Mouse (Mus musculus) myocyte (in vitro differentiated cells): ENCODE results near the gene Fbxo33. TPM values are rescaled to one million over a fixed set of nuclear protein-coding genes. Genes with fewer than 3 reads are reported as not detected.

Source experiments
- H3K27me3 ChIP-seq: one replicate; pipeline ENCODE4 v1.6.1; 2011; ENCODE audit not compliant: control insufficient read depth, insufficient read depth, insufficient read length
- H3K36me3 ChIP-seq: one replicate; pipeline ENCODE4 v1.6.1; 2011; ENCODE audit not compliant: control insufficient read depth, insufficient read depth
- H3K4me2 ChIP-seq: one replicate; pipeline ENCODE4 v1.6.1; 2011; ENCODE audit warnings: low read depth, control low read depth
- H3K4me3 ChIP-seq: one replicate; pipeline ENCODE4 v1.5.1; 2011; ENCODE audit warnings: mild to moderate bottlenecking, control low read depth, moderate library complexity
- H3K79me2 ChIP-seq: one replicate; pipeline ENCODE4 v1.6.1; 2011; ENCODE audit not compliant: control insufficient read depth, insufficient read depth
- H3ac ChIP-seq: one replicate; pipeline ENCODE4 v1.6.1; 2011; ENCODE audit not compliant: control insufficient read depth, insufficient read length
- CEBPB ChIP-seq: IDR thresholded peaks from 2 replicates; pipeline ENCODE4 v1.6.1; 2011; ENCODE audit warnings: mild to moderate bottlenecking, moderate library complexity; ENCODE audit not compliant: poor library complexity, insufficient read depth, severe bottlenecking
- E2F4 ChIP-seq: IDR thresholded peaks from one replicate; pipeline ENCODE4 v1.6.1; 2011; ENCODE audit warnings: mild to moderate bottlenecking, control low read depth, moderate library complexity; ENCODE audit not compliant: insufficient read depth
- MAX ChIP-seq: IDR thresholded peaks from one replicate; pipeline ENCODE4 v1.6.1; 2011; ENCODE audit warnings: low read depth, mild to moderate bottlenecking, control low read depth
- MYOD1 ChIP-seq, 3 experiments: IDR thresholded peaks; one replicate each; pipeline ENCODE4 v1.6.1; 2011; ENCODE audit warnings: control low read depth in 2 of 3, low read depth in 2 of 3, mild to moderate bottlenecking in 2 of 3, moderate library complexity in 1 of 3; ENCODE audit not compliant: insufficient read length in 2 of 3, control insufficient read depth in 1 of 3
- MYOG ChIP-seq, 3 experiments: IDR thresholded peaks; one replicate each; pipeline ENCODE4 v1.6.1; 2011; ENCODE audit warnings: control low read depth in 2 of 3, low read depth in 2 of 3, mild to moderate bottlenecking in 2 of 3; ENCODE audit not compliant: insufficient read length in 2 of 3, control insufficient read depth in 1 of 3, insufficient read depth in 1 of 3
- POLR2A ChIP-seq: IDR thresholded peaks from one replicate; pipeline ENCODE4 v1.6.1; 2011; ENCODE audit warnings: low read depth, mild to moderate bottlenecking, control low read depth, moderate library complexity; ENCODE audit not compliant: insufficient read length
- POLR2AphosphoS2 ChIP-seq: IDR thresholded peaks from one replicate; pipeline ENCODE4 v1.6.1; 2011; ENCODE audit warnings: low read depth, control low read depth; ENCODE audit not compliant: insufficient read length
- REST ChIP-seq: IDR thresholded peaks from one replicate; pipeline ENCODE4 v1.6.1; 2011; ENCODE audit warnings: mild to moderate bottlenecking, control low read depth, moderate library complexity; ENCODE audit not compliant: insufficient read depth, insufficient read length
- SRF ChIP-seq: IDR thresholded peaks from one replicate; pipeline ENCODE4 v1.6.1; 2011; ENCODE audit warnings: low read depth; ENCODE audit not compliant: control insufficient read depth, insufficient read length
- TCF12 ChIP-seq: IDR thresholded peaks from one replicate; pipeline ENCODE4 v1.6.1; 2011; ENCODE audit warnings: mild to moderate bottlenecking, control low read depth; ENCODE audit not compliant: poor library complexity, insufficient read depth, severe bottlenecking
- TCF3 ChIP-seq: IDR thresholded peaks from one replicate; pipeline ENCODE4 v1.6.1; 2011; ENCODE audit warnings: low read depth, control low read depth; ENCODE audit not compliant: insufficient read length
- USF1 ChIP-seq: IDR thresholded peaks from one replicate; pipeline ENCODE4 v1.6.1; 2011; ENCODE audit warnings: low read depth, mild to moderate bottlenecking, control low read depth, moderate library complexity
- polyA plus RNA-seq: library from polyadenylated mRNA; unstranded; fragments of >200 nt; fragmentation: generic; extraction: Trizol; gene quantifications from one replicate; pipeline ENCODE4 v1.2.1, GENCODE M21; 2012; ENCODE audit warnings: missing spikeins

Fbxo33 gene
- polyA plus RNA-seq, 1 experiment: 2.7 TPM

DNA sequence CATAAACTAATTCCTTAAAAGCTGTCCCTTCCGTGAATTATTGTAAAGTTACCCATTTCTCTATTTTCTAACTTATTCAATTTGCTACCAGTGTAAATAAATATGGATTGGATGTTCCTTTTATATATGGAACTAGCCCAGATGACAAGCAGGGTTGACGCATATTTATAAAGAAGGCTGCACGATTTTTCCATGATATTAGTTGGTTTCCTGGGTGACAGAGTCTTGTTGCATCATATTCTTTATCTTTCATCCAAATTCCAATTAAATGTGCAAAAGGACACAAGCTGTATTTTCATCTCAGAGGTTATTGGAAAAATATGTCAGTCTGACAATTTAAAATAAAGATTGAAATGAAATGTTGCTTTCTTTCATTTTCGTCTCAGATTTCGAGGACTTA is 18.9 kb upstream of the Fbxo33 start:
- Histone ChIP-seq H3K4me2 (no peak overlapping the region), H3ac (no peak overlapping the region), H3K4me3 (no peak overlapping the region), H3K79me2 (no peaks in the 10 kb centered on the region), H3K27me3 (no peaks in the 10 kb centered on the region), H3K36me3 (no peaks in the 10 kb centered on the region)
- no peak for TF ChIP-seq MAX
- no peak for TF ChIP-seq USF1
- TF ChIP-seq MYOG (IDR thresholded peaks at IDR 0.05; ENCODE audit: control insufficient read depth in 1 of 3, insufficient read depth in 1 of 3, insufficient read length in 2 of 3, low read depth in 2 of 3): no peak
- no peak for TF ChIP-seq TCF3
- TF ChIP-seq CEBPB: no peak
- no peak for TF ChIP-seq POLR2A
- no peak for TF ChIP-seq SRF
- TF ChIP-seq MYOD1 (IDR thresholded peaks at IDR 0.05; ENCODE audit: control insufficient read depth in 1 of 3, insufficient read length in 2 of 3, low read depth in 2 of 3): no peak
- no peak for TF ChIP-seq REST
- TF ChIP-seq E2F4: no peak
- no peak for TF ChIP-seq TCF12
- TF ChIP-seq POLR2AphosphoS2: no peak

DNA sequence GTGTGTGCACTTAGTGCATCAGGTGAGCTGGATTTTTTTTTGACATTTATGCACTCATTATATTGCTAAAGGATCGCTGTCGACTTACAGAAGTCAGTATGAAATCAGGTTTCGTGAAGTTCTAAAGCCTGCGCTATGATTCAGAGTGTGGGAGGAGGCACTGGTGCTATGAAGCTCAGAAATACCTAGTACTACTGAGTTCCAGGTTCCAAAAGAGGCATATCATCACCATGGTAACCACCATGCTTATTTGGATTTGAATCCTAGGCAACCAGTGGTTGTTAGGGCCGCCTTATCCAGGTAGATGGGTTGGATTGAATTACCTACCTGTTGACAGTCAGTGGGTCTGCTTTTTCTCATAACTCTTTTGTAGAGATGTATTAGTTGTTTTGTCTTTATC is 8.9 kb upstream of the Fbxo33 start:
- Histone ChIP-seq H3K79me2 (no peaks in the 10 kb centered on the region), H3K4me2 (no peak overlapping the region), H3ac (no peak overlapping the region), H3K36me3 (no peaks in the 10 kb centered on the region), H3K4me3 (no peak overlapping the region), H3K27me3 (no peaks in the 10 kb centered on the region)
- TF ChIP-seq POLR2AphosphoS2 (no peak), MYOG (IDR thresholded peaks at IDR 0.05; ENCODE audit: control insufficient read depth in 1 of 3, insufficient read depth in 1 of 3, insufficient read length in 2 of 3, low read depth in 2 of 3) (no peak), CEBPB (no peak), TCF12 (no peak), E2F4 (no peak), MAX (no peak), MYOD1 (IDR thresholded peaks at IDR 0.05; ENCODE audit: control insufficient read depth in 1 of 3, insufficient read length in 2 of 3, low read depth in 2 of 3) (no peak), SRF (no peak), POLR2A (no peak), TCF3 (no peak), USF1 (no peak)

DNA sequence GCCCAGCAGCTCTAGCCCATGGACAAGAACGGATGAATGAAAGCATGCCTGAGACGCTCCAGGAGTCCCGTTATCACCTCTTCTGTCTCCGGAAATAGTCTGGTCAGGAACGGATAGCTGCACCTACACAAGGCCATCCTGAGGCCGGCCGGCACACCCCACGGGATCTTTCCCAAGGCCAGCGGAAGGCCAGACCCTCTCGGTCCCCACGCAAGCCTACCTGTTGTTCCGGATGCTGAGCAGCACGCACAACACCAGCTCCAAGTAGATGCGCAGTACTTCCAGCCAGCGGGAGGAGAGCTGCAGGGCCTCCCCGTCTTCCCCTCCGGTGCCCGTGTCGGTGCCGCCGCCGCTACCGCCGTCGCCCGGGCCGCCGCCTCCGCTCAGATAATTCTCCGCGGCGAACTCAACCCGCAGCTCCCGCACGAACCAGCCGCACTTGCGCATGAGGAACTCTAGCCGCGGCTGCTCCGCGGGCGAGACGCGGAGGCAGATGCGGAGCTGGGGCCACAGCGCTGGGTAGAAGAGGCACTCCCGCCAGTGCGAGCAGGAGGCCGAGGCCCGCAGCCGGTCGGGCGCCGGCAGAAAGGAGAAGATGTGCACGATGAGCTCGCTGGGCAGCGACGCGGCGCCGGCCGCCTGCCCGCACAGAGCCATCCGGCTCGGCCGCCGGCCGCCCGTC is 744 bp downstream of the Fbxo33 start:
- Histone ChIP-seq H3K27me3 (no peaks in the 10 kb centered on the region), H3K79me2 (peaks cover 31% of the 10 kb centered on the region)
- TF ChIP-seq USF1 (no peak), MYOG (IDR thresholded peaks at IDR 0.05; ENCODE audit: control insufficient read depth in 1 of 3, insufficient read depth in 1 of 3, insufficient read length in 2 of 3, low read depth in 2 of 3) (no peak), POLR2A (no peak), REST (no peak), MAX (no peak), MYOD1 (IDR thresholded peaks at IDR 0.05; ENCODE audit: control insufficient read depth in 1 of 3, insufficient read length in 2 of 3, low read depth in 2 of 3) (no peak), TCF3 (no peak), SRF (no peak), CEBPB (no peak), E2F4 (no peak), TCF12 (no peak), POLR2AphosphoS2 (no peak)

DNA sequence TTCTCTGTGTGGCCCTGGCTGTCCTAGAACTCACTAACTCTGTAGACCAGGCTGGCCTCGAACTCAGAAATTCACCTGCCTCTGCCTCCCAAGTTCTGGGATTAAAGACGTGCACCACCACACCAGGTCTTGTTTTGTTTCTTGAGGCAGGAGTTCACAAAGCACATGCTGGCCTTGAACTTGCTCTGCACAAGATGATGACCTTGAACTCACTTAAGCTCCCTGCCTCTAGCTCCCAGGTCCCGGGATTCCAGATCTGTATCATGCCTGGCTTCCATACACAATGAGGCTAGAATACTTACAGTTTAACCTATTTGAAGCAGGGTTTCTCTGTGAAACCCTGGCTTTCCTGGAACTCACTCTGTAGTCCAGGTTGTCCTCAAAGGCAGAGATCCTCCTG is 2.2 kb downstream of the Fbxo33 start:
- Histone ChIP-seq H3K4me2 (peak overlapping the region; percentile 81), H3K4me3 (peak overlapping the region; percentile 49), H3ac (no peak overlapping the region), H3K36me3 (no peaks in the 10 kb centered on the region), H3K79me2 (peaks cover 38% of the 10 kb centered on the region), H3K27me3 (no peaks in the 10 kb centered on the region)
- TF ChIP-seq MAX (no peak), CEBPB (no peak), MYOG (IDR thresholded peaks at IDR 0.05; ENCODE audit: control insufficient read depth in 1 of 3, insufficient read depth in 1 of 3, insufficient read length in 2 of 3, low read depth in 2 of 3) (no peak), MYOD1 (IDR thresholded peaks at IDR 0.05; ENCODE audit: control insufficient read depth in 1 of 3, insufficient read length in 2 of 3, low read depth in 2 of 3) (no peak), TCF3 (no peak), REST (no peak), POLR2AphosphoS2 (no peak)

More for the DNA sequence above, 744 bp downstream of the Fbxo33 start:
- peak overlapping the region; percentile 81 for H3K4me2 ChIP-seq
- no peaks in the 10 kb centered on the region for H3K36me3 ChIP-seq
- H3K4me3 ChIP-seq: peak overlapping the region; percentile 49
- peak overlapping the region; percentile 46 for H3ac ChIP-seq
